Mouse (Mus musculus): ENCODE measurements around the gene Lcor. TPM values are rescaled to one million over a fixed set of nuclear protein-coding genes. Genes with fewer than 3 reads are reported as not detected.

The Lcor gene
- 16.0 and 17.8 TPM in 2 replicates for polyA plus RNA-seq (2014; fragmentation: Nextera tagmentation; extraction: Ambion mirVana)

DNA sequence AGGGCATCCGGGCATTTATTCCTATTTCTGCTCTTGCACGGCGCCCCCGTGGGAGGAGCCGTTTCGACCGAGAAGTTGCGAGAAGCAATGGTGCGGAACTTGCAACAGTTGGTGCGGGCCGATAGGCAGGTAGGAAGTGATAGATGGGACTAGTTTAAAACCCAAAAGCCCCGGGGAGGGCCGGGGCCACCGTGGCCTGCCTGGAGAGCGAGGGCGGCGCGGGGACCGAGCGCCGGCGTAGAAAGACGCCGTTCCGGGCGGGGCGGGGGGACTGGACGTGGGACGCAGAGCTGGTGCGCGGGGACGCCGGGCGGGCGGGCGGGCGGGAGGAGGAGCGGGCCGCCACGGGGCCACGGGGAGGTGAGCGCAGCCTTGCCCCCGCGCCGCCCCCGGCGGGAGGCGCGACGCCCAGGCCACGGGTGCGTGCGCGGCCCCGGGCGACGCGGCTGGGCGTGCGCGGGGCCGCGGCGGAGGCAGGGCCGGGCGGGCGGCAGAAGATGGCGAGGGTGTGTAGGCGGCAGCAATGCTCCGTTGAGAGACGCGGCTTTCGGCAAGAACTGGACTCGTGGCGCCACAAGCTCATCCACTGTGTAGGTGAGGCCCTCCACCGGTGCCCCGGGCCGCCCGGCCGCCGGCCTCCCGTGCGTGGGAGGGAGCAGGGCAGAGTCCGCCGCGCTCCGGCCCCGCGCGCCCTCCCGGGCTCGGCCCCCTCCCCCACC is at the start of gene Lcor:
Gene Lcor (plus strand): TSS at position 448 of the 719 bp plus-strand sequence.
- H3K36me3 ChIP-seq (replicated peaks; ENCODE audit: control insufficient read depth, insufficient read depth): no peaks in the 10 kb centered on the region
- DNase-seq (ENCODE audit: low spot score) (peak; percentile 78), ATAC-seq (ENCODE audit: low FRiP score) (peak; percentile 92)
- peak within 1 kb of the TSS; percentile 94 for H3K9ac ChIP-seq
- peaks cover 36% of the 10 kb centered on the region for H3K4me1 ChIP-seq (replicated peaks; ENCODE audit: control insufficient read depth, insufficient read depth, low read length)
- peak within 1 kb of the TSS; percentile 99 for H3K27ac ChIP-seq
- H3K27me3 ChIP-seq (ENCODE audit: control insufficient read depth, insufficient read depth, low read length): no peaks in the 10 kb centered on the region
- peak within 1 kb of the TSS; percentile 99 for H3K4me3 ChIP-seq (replicated peaks; ENCODE audit: low read length)
- no peaks in the 10 kb centered on the region for H3K9me3 ChIP-seq (ENCODE audit: control insufficient read depth, low read length)
- under 1% methylated on average over 70 of the region's 92 CpGs for WGBS
- H3K4me2 ChIP-seq (replicated peaks): peak within 1 kb of the TSS; percentile 65

DNA sequence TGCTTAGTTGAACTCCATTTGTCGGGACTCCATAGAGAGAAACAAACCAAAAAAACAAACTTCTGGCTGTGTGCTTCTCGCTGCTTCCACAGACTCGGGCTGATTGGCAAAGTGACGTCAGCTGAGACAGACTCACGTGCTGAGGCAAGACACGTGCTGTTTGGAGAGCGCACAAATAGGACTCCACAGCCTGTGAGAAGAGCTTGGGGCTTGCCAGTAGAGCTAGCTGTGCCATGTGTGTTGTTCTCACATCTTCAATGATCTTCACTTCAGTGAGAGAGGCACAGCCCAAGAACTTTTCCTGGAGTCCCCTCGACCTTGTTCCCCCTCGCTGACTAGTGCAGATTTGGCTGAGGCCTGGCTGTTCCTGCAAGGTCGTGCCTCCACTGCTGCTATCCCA is 47.1 kb upstream of the Lcor start:
- Histone ChIP-seq H3K9ac (no peak overlapping the region), H3K27ac (no peak overlapping the region), H3K9me3 (ENCODE audit: control insufficient read depth, low read length) (no peaks in the 10 kb centered on the region), H3K4me3 (replicated peaks; ENCODE audit: low read length) (no peak overlapping the region), H3K4me1 (replicated peaks; ENCODE audit: control insufficient read depth, insufficient read depth, low read length) (no peaks in the 10 kb centered on the region), H3K4me2 (replicated peaks) (no peak overlapping the region), H3K27me3 (ENCODE audit: control insufficient read depth, insufficient read depth, low read length) (no peaks in the 10 kb centered on the region), H3K36me3 (replicated peaks; ENCODE audit: control insufficient read depth, insufficient read depth) (no peaks in the 10 kb centered on the region)
- WGBS: 92% methylated on average over 10 of the region's 10 CpGs
- ATAC-seq (ENCODE audit: low FRiP score) (no peak), DNase-seq (ENCODE audit: low spot score) (no peak)

DNA sequence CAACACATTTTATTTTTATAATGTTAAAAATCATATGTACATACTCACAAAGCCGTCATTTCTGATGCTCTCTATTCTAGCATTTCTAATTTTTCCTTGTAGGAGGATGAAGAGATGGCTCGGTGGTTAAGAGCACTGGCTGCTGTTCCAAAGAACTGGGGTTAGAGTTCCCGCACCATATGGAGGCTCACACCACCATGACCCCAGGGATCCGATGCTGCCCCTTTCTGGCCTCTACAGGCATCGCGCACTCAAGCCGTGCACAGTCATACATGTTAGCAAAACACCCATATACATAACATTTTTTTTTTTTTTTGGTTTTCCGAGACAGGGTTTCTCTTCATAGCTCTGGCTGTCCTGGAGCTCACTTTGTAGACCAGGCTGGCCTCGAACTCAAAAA is 46.0 kb upstream of the Lcor start:
- 94% methylated on average over 9 of the region's 9 CpGs for WGBS
- Histone ChIP-seq H3K9ac (no peak overlapping the region), H3K9me3 (ENCODE audit: control insufficient read depth, low read length) (no peaks in the 10 kb centered on the region), H3K4me1 (replicated peaks; ENCODE audit: control insufficient read depth, insufficient read depth, low read length) (no peaks in the 10 kb centered on the region), H3K36me3 (replicated peaks; ENCODE audit: control insufficient read depth, insufficient read depth) (no peaks in the 10 kb centered on the region), H3K4me2 (replicated peaks) (no peak overlapping the region), H3K27ac (no peak overlapping the region), H3K27me3 (ENCODE audit: control insufficient read depth, insufficient read depth, low read length) (peaks cover 4% of the 10 kb centered on the region; the same call in 1 of the 2 replicates), H3K4me3 (replicated peaks; ENCODE audit: low read length) (no peak overlapping the region)
- no peak for ATAC-seq (ENCODE audit: low FRiP score)
- DNase-seq (ENCODE audit: low spot score): no peak

DNA sequence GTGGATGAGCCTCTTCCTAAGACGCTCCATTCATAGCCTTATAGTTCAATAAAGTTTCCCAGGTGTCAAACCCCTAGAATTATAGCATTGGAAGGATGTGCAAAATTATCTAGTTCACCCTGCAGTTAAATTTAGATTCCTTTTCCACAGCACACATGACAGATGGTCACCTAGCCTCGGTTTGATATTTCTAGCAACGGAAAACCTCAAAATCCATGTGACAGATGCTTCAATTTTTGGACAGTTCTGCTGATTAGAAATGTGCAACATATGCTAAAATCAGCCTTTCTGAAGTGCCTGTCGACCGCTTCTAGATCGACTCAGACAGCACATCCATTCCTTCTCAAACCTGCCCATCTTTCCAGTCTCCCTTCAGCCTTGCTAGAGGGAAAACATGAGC is 43.5 kb upstream of the Lcor start:
- Histone ChIP-seq H3K4me3 (replicated peaks; ENCODE audit: low read length) (no peak overlapping the region), H3K4me2 (replicated peaks) (no peak overlapping the region), H3K27me3 (ENCODE audit: control insufficient read depth, insufficient read depth, low read length) (peaks cover 5% of the 10 kb centered on the region; the same call in 1 of the 2 replicates), H3K9me3 (ENCODE audit: control insufficient read depth, low read length) (no peaks in the 10 kb centered on the region), H3K4me1 (replicated peaks; ENCODE audit: control insufficient read depth, insufficient read depth, low read length) (no peaks in the 10 kb centered on the region), H3K9ac (no peak overlapping the region), H3K27ac (no peak overlapping the region), H3K36me3 (replicated peaks; ENCODE audit: control insufficient read depth, insufficient read depth) (no peaks in the 10 kb centered on the region)
- ATAC-seq (ENCODE audit: low FRiP score): no peak
- DNase-seq (ENCODE audit: low spot score): no peak
- WGBS: 88% methylated on average over 6 of the region's 6 CpGs

DNA sequence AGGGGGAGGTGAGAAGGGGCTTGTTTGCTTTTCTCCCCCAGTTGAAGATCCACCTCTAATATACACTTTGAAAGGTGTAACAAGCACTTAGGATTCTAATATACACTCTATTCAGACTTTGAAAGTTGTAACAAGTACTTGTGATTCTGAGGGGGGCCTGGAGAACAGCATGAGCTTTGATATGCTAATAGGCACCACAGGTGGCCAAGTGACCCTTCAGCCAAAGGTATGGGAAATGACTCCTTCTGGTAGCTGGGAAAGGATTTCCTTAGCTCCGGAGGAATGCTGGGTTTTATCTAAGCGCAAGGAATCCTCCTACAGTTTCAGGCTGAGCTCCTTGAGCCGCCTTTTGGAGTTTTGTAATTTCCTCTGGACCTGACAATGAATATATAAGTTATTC is 41.0 kb upstream of the Lcor start:
- no peak for DNase-seq (ENCODE audit: low spot score)
- no peak overlapping the region for H3K4me2 ChIP-seq (replicated peaks)
- H3K27me3 ChIP-seq (ENCODE audit: control insufficient read depth, insufficient read depth, low read length): peaks cover 5% of the 10 kb centered on the region; the same call in 1 of the 2 replicates
- 12% methylated on average over 3 of the region's 3 CpGs for WGBS
- no peaks in the 10 kb centered on the region for H3K4me1 ChIP-seq (replicated peaks; ENCODE audit: control insufficient read depth, insufficient read depth, low read length)
- no peak for ATAC-seq (ENCODE audit: low FRiP score)
- H3K9me3 ChIP-seq (ENCODE audit: control insufficient read depth, low read length): no peaks in the 10 kb centered on the region
- no peak overlapping the region for H3K27ac ChIP-seq
- H3K36me3 ChIP-seq (replicated peaks; ENCODE audit: control insufficient read depth, insufficient read depth): no peaks in the 10 kb centered on the region
- H3K9ac ChIP-seq: no peak overlapping the region
- no peak overlapping the region for H3K4me3 ChIP-seq (replicated peaks; ENCODE audit: low read length)

DNA sequence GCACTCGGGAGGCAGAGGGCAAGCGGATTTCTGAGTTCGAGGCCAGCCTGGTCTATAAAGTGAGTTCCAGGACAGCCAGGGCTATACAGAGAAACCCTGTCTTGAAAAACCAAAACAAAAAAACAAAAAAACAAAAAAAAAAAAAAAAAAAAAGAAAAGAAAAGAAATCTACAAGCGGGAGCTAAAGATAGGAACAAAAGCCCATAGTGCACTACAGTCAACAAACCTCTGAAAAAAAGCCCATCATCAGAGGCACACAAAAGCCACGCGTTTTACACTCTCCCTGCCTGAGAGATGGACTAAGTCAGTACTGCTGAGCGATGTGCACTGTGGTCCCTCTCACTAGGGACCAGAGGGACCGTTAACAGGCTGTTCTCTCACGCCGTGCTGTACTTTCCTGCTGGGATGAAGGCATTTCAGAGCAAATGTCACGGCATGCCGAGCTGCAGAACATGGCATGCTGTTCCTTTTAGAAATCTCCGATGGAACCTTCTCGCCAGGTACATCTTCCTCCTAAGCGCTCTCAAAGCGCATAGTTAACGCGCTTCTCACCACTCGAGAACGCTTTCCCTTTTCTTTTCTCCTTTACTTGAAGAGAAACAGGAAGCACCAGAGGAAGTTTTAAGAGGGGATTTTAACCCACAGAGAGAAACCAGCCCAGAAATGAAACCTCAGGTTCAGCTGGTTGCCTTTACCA is 40.4 kb upstream of the Lcor start:
- Histone ChIP-seq H3K4me2 (replicated peaks) (peak overlapping the region; percentile 51), H3K4me1 (replicated peaks; ENCODE audit: control insufficient read depth, insufficient read depth, low read length) (no peaks in the 10 kb centered on the region), H3K27ac (no peak overlapping the region), H3K9ac (no peak overlapping the region), H3K4me3 (replicated peaks; ENCODE audit: low read length) (peak overlapping the region; percentile 13; the same call in 1 of the 2 replicates), H3K9me3 (ENCODE audit: control insufficient read depth, low read length) (no peaks in the 10 kb centered on the region), H3K27me3 (ENCODE audit: control insufficient read depth, insufficient read depth, low read length) (peaks cover 5% of the 10 kb centered on the region; the same call in 1 of the 2 replicates), H3K36me3 (replicated peaks; ENCODE audit: control insufficient read depth, insufficient read depth) (no peaks in the 10 kb centered on the region)
- DNase-seq (ENCODE audit: low spot score) (no peak), ATAC-seq (ENCODE audit: low FRiP score) (no peak)
- WGBS: 16% methylated on average over 20 of the region's 20 CpGs

DNA sequence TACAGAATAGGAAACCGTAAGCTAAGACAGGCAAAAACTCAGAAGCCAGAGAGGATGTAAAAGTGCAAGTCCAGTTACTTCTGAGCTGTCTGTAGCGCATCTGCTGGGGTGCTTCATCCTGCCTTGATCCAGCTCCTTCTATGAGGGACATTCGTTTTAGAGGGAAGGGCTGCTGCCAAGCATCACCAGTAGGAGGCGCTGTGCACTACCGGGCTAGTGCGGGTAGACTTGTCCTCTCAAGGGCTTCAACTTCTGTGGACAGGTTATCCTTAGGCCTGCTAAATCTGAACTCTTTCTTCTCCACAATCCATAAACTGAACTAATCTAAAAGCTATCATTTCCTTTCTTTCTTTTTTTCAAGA is 39.8 kb upstream of the Lcor start:
- no peak overlapping the region for H3K9ac ChIP-seq
- H3K4me1 ChIP-seq (replicated peaks; ENCODE audit: control insufficient read depth, insufficient read depth, low read length): no peaks in the 10 kb centered on the region
- H3K9me3 ChIP-seq (ENCODE audit: control insufficient read depth, low read length): no peaks in the 10 kb centered on the region
- peaks cover 5% of the 10 kb centered on the region; the same call in 1 of the 2 replicates for H3K27me3 ChIP-seq (ENCODE audit: control insufficient read depth, insufficient read depth, low read length)
- no peak for ATAC-seq (ENCODE audit: low FRiP score)
- no peak overlapping the region for H3K4me3 ChIP-seq (replicated peaks; ENCODE audit: low read length)
- H3K27ac ChIP-seq: no peak overlapping the region
- H3K36me3 ChIP-seq (replicated peaks; ENCODE audit: control insufficient read depth, insufficient read depth): no peaks in the 10 kb centered on the region
- DNase-seq (ENCODE audit: low spot score): peak; percentile 43
- H3K4me2 ChIP-seq (replicated peaks): peak overlapping the region; percentile 51
- 21% methylated on average over 6 of the region's 6 CpGs for WGBS

DNA sequence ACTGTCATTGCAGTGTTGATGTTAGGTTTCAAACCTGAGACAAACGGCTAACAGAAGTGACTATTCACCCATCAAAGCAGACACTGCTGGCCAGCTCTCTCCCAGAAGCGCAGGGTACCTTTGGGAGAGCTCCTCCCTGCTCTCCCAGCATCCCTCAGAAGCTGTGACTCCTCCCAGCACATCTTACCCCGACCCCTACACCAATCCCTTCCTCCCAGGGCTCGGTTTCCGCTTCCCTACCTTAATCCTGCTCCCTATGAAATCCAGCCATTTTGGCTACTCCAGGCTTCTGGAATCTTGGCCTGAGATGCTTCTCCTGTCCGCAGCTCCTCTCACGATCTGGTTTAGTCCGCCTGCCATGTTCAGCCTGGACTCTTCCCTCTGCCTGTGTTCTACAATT is 37.9 kb upstream of the Lcor start:
- H3K4me3 ChIP-seq (replicated peaks; ENCODE audit: low read length): no peak overlapping the region
- H3K9me3 ChIP-seq (ENCODE audit: control insufficient read depth, low read length): no peaks in the 10 kb centered on the region
- no peak overlapping the region for H3K4me2 ChIP-seq (replicated peaks)
- no peak overlapping the region for H3K27ac ChIP-seq
- H3K4me1 ChIP-seq (replicated peaks; ENCODE audit: control insufficient read depth, insufficient read depth, low read length): no peaks in the 10 kb centered on the region
- DNase-seq (ENCODE audit: low spot score): no peak
- no peak overlapping the region for H3K9ac ChIP-seq
- H3K36me3 ChIP-seq (replicated peaks; ENCODE audit: control insufficient read depth, insufficient read depth): no peaks in the 10 kb centered on the region
- 76% methylated on average over 8 of the region's 8 CpGs for WGBS
- H3K27me3 ChIP-seq (ENCODE audit: control insufficient read depth, insufficient read depth, low read length): peaks cover 5% of the 10 kb centered on the region; the same call in 1 of the 2 replicates
- ATAC-seq (ENCODE audit: low FRiP score): no peak

DNA sequence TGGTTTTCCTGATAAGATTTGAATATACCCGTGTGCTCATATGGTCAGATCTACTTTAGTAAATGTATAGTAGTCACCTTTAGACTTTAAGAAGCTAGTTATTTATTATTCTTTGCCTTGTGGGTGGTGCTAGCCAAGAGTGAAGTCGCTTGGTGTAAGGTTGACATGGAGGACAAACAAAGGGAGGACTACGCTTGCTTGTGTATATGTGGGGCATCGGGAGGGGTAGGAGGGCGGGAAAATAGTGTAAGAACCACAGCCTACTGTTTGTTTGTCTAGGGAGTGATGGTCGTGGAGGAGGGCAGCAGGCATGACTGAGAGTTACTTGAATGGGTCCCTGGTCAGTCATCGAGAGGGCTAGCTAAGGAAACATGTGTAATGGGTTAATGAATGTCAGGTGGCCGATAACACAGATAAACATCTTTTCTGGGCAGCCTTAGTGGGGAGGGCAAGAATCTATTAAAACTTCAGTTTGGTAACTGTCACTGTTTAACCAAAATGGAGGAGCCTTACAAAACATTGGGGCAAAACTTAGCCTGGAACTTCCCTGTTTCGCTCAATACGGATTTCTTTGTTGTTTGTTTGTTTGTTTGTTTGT is 37.3 kb upstream of the Lcor start:
- Histone ChIP-seq H3K9me3 (ENCODE audit: control insufficient read depth, low read length) (no peaks in the 10 kb centered on the region), H3K4me2 (replicated peaks) (no peak overlapping the region), H3K27me3 (ENCODE audit: control insufficient read depth, insufficient read depth, low read length) (peaks cover 5% of the 10 kb centered on the region; the same call in 1 of the 2 replicates), H3K36me3 (replicated peaks; ENCODE audit: control insufficient read depth, insufficient read depth) (no peaks in the 10 kb centered on the region), H3K27ac (no peak overlapping the region), H3K9ac (no peak overlapping the region), H3K4me1 (replicated peaks; ENCODE audit: control insufficient read depth, insufficient read depth, low read length) (no peaks in the 10 kb centered on the region), H3K4me3 (replicated peaks; ENCODE audit: low read length) (no peak overlapping the region)
- ATAC-seq (ENCODE audit: low FRiP score): no peak
- no peak for DNase-seq (ENCODE audit: low spot score)
- 72% methylated on average over 10 of the region's 10 CpGs for WGBS

Data from hindbrain, embryonic 14.5 days (tissue).